Mouse (Mus musculus) gastrocnemius, postnatal 10 days (tissue): ENCODE measurements around the gene Diexf. TPM values are rescaled to one million over a fixed set of nuclear protein-coding genes. Genes with fewer than 3 reads are reported as not detected.
A peak's percentile ranks its signal among the peaks of the same experiment; 100 is the strongest.

Experiments
- DNase-seq: peaks from one replicate; pipeline ENCODE4 v3.0.0; 2021; ENCODE audit warnings: mixed read lengths
- total RNA-seq, 2 experiments: library from RNA; stranded (reverse); gene quantifications; 2 replicates each; pipeline ENCODE4 v1.2.3; 2021

Diexf gene
- total RNA-seq, 2 experiments from 2014 or later = 9.2 to 12.9 TPM

DNA sequence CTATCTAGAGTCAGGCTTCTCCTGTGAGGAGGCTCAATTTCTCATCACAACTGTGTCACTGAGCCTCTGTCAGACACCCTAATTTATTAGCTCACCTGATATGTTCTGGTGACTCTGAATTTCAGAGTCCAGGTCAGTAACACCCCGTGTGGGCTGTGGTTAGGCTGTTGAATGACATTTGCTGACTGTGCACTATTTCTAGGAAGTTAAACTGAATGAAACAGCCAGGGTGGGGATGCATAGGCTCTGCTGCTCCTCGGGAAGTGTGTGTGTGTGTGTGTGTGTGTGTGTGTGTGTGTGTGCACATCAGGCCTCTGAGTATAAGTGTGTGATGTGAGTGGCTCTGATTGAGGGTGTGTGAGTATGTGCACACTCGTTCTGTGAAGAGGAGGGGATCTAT is 8.6 kb upstream of the Diexf start:
- DNase-seq = no peak

DNA sequence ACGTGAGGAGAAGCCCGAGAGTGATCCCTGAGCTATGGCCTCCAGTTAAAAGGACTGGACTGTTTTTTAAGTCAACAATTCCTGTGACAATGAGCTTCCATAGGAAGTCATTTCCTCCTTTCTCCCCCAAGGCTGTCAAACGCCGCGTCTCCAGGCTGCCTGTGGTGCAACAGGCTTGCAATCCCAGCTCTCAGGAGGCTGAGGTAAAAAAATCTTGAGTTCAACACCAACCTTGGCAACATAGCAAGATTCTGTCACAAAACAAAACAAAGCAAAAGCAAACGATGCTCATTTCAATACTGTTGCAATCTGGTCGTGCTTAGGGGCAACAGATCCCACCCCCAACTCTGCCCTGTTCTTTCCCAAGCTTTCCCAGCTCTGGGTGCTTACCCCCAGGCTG is 8.0 kb upstream of the Diexf start:
- no peak for DNase-seq

DNA sequence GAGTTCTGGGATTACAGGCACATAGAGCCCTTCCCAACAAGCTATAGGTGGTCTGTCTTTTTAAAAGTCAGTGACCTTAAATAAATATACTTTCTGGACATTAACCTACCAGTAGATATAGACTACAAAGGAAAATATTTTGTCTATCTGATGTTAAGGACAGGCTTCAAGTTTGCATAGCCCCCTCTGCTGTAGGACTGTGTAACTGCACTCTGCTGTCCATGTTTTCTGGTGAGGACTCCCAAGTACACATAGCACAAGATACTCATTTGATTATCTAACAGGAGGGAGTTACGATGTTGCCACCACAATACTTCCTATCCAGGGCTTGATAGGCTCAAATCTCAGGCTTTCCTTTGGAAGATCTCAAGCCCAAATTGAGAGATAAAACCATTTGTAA is 3.7 kb upstream of the Diexf start:
- DNase-seq = no peak

GRCm38 (mm10) chr1:193132385-193132784 is 2.3 kb upstream of the Diexf start:
- DNase-seq = no peak

GRCm38 (mm10) chr1:193131311-193131948 is 1.4 kb upstream of the Diexf start:
- no peak for DNase-seq

DNA sequence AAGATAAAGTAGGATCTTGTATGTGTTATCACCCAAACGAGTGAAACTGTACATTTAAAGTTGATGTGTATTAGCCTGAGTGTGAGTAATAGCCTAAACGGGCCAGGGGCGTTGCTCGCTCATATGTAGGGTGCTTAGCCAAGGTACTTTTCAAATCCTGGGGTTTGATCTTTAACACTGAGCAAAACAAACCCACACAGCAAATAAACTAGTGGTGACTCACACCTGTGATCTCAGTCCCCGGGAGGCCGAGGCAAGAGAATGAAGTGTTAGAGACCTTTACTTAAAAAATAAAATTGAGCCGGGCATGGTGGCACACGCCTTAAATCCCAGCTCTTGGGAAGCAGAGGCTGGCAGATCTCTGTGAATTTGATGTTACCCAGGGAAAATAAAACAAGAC is 767 bp upstream of the Diexf start:
- DNase-seq = no peak

GRCm38 (mm10) chr1:193130456-193130825 is 369 bp upstream of the Diexf start:
- no peak for DNase-seq

DNA sequence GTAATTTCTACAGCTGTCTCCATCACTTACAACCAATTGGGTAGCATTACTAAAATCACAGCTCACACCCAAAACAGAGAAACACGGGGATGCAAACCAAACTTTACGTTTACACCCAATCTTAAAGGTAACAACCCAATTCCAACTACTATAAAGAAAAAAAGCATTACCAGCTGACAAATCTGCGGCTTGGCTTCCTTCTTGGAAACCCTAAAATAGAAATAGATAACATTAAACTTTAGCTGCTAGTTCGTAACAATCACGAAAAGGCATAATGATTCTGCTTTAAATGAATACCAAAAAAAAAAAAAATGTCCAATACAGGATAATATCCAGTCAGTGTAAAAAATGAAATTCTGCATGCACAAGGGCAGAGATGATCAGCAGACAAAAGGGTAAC is 751 bp downstream of the Diexf start:
- no peak for DNase-seq

DNA sequence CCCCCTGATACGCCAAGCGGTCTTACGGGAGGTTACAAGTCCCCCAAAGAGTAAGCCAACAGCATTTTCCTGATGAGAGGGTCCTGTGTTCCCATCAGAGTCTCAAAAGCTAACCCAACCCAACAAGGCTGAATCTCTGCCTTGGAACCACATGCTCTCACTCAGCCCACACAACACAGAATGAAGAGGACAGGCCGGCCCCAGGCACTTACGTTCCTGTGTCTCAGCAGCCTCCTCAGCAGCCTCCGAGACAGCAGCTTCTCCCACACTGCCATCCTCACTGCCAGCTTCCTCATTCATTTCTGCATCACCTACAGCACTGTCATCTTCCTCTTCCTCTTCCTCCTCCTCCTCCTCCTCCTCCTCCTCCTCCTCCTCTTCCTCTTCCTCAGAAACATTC is 2.0 kb downstream of the Diexf start:
- DNase-seq = no peak

- DNase-seq = no peak
Measured at GRCm38 (mm10) chr1:193125835-193126234, 4.2 kb downstream of the Diexf start.

DNA sequence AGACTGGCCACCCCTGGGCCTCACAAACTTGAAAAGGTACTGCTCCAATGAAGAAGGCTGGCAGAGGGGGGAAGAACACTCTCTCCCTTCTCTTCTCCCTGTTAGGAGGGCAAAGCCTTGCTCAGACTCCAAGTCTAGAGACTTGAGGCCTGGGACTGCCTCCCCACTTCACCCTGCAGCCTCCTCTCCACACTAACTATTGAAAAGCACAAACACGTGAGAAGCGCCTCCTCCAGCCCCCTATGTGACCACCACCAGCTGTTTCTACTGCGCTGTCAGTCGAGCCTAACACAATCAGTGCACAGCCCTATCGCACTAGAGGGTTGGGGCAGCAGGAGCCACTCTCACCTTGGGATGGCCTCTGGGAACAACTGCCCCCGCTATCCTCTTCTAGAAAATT is 6.8 kb downstream of the Diexf start:
- DNase-seq = no peak

- DNase-seq = no peak
Measured at GRCm38 (mm10) chr1:193122793-193123192, 7.3 kb downstream of the Diexf start.

DNA sequence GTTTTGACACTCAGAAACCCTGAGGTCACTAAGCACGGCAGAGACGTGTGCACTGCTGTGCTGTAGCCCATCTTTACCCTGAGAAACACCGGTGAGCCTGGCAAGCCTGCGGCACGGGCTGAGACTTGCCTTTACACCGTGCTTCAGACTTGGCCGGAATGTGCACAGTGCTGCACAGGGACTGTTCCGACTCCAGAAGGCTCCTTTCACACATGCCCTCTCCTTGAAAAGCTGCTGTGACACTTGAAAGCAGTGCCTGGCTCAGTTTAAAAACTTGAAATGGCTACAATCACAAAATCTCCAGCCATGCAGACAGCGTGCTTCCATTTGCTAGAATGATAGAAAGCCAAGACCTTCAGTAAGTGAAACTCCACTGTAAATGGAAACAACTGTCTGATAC is 18.0 kb downstream of the Diexf start:
- no peak for DNase-seq

DNA sequence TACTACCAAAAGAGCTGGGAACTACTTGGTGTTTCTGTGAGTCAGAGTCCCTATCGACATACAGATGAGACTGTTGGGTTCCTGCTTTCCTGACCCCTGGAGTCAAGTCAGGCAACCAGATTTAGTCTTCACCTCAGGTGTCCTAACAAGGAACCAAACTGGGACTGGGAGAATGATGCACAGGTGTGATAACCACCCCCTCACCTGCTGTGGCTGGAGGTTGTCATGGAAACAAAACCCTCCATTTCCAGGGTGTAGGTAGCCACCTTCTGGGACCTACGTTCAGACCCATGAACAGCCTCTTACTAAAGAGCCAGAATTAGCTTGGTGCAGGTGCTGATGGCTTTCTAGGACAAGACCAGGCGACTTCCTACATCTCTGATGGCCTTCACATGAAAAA is 27.1 kb downstream of the Diexf start:
- no peak for DNase-seq

DNA sequence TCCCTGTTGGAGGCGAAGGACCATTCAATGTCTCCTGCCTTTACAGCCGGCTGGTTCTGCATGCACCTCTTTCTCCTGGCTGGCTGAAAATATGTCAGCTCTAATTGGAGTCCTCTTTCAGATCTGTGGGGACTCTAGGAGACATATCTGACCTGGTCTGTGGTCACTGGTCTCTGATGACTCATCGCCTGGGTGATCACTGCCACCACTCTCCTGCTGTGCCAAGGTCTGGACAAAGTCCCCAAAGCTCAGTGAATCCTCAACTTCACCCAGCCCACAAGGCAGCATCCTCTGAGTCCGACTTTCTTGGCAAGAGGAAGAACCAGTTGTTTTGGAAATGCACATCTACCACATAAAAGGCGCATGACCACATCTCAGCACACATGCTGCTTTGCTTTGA is 27.5 kb downstream of the Diexf start:
- DNase-seq = no peak

- no peak for DNase-seq
Measured at GRCm38 (mm10) chr1:193102029-193102428, 28.0 kb downstream of the Diexf start.

DNA sequence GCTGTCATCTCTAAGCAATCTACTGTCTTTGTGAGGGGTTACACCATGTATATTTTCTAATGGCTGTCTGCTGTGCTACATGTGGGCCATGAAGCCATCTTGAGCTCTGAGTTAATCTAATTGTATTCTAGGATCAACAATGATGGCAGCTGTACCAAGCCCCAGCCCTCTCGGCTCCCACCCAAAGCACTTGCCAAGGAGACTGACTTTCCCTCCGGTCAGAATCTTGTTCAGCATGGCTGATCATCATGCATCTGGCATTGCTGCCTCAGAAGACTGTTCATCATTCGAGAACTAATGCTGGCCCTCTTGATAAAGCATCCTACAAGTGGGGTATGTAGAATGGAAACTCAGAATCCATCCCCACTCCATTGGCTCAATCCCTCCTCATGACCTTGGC is 31.1 kb downstream of the Diexf start:
- DNase-seq = no peak

GRCm38 (mm10) chr1:193093596-193093995 is 36.5 kb downstream of the Diexf start:
- no peak for DNase-seq

DNA sequence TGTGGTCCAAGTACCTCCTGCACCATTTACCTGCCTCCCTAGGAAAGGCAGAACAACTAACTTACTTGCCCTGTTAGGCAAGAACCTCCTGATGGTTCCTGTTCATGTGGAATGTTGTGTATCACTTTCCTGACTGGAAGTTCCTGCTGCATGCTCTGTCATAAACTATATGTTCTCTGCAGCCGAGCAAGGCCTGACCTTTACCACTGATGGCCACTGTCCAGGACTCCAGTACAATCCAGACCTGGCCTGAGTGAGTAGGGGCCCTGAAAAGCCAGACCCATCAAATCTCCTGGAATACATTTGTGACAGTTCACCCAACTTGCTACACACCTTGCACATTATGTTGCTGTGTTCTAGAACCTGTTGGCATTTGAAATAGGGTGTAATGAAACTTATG is 37.3 kb downstream of the Diexf start:
- no peak for DNase-seq

- no peak for DNase-seq
Measured at GRCm38 (mm10) chr1:193090894-193091293, 39.2 kb downstream of the Diexf start.

- DNase-seq = peak; percentile 81
Measured at GRCm38 (mm10) chr1:193090211-193090871, 39.7 kb downstream of the Diexf start.

- DNase-seq = peak; percentile 33
Measured at GRCm38 (mm10) chr1:193089683-193090082, 40.4 kb downstream of the Diexf start.

- DNase-seq = peak; percentile 46
Measured at GRCm38 (mm10) chr1:193089211-193089610, 40.9 kb downstream of the Diexf start.

GRCm38 (mm10) chr1:193086842-193087476 is 43.1 kb downstream of the Diexf start:
- peak; percentile 48 for DNase-seq
